Mouse (Mus musculus): ENCODE data around the gene Tgfbrap1. TPM values are rescaled to one million over a fixed set of nuclear protein-coding genes. Genes with fewer than 3 reads are reported as not detected.

Tgfbrap1 gene
- total and polyA plus RNA-seq, 3 experiments = 3.8 to 8.4 (median 6.0) TPM

- in situ Hi-C loops (cut with MboI; ENCODE audit: low pct_ligation_motif_present, low pct_unique_long_range_greater_than_20kb, low sequenced_read_pairs) = loop anchor here (10.0 kb wide), 1 partner anchor 152 kb away; no protein-coding TSS in a partner anchor
Observed at GRCm38 (mm10) chr1:43066573-43066972, 31.9 kb downstream of the Tgfbrap1 start.

GRCm38 (mm10) chr1:43065615-43066310 is 32.7 kb downstream of the Tgfbrap1 start:
- in situ Hi-C loops (cut with MboI; ENCODE audit: low pct_ligation_motif_present, low pct_unique_long_range_greater_than_20kb, low sequenced_read_pairs) (loop anchor here (10.0 kb wide), 1 partner anchor 151 kb away; no protein-coding TSS in a partner anchor), dilution Hi-C loops (cut with MboI; ENCODE audit: extremely low pct_ligation_motif_present, extremely low pct_unique_long_range_greater_than_20kb, low sequenced_read_pairs) (no loop called here)
- H3K79me2 ChIP-seq (replicated peaks; ENCODE audit: control insufficient read depth, extremely low read depth, insufficient read depth, poor library complexity, severe bottlenecking) = no peaks in the 10 kb centered on the region
- no peaks in the 10 kb centered on the region for H3K9me3 ChIP-seq (replicated peaks; ENCODE audit: low read length)
- H3K4me3 ChIP-seq (replicated peaks in 1 of 3; ENCODE audit: low read depth in 2 of 3, low read length in 2 of 3, poor library complexity in 1 of 3) = no peak overlapping the region
- no peak overlapping the region for H3K27ac ChIP-seq (ENCODE audit: insufficient read depth, low read depth)
- DNase-seq (ENCODE audit: extremely low read depth) = peak; percentile 52
- no peak overlapping the region for H3K9ac ChIP-seq (ENCODE audit: insufficient read depth, low read depth)
- no peak overlapping the region for H3K4me2 ChIP-seq (ENCODE audit: insufficient read depth, low read depth, poor library complexity, severe bottlenecking)
- peak; percentile 78 for TF ChIP-seq RAD21 (IDR thresholded peaks at IDR 0.05; ENCODE audit: low read depth, low read length)
- TF ChIP-seq SMC3 (IDR thresholded peaks at IDR 0.05; ENCODE audit: low read depth, low read length) = peak; percentile 65
- no peak for TF ChIP-seq CHD1 (IDR thresholded peaks at IDR 0.05; ENCODE audit: low read depth, low read length)
- no peak for TF ChIP-seq MEF2A (IDR thresholded peaks at IDR 0.05; ENCODE audit: borderline replicate concordance, low read depth, low read length)
- no peak for TF ChIP-seq MXI1 (IDR thresholded peaks at IDR 0.05; ENCODE audit: low read depth, low read length)
- TF ChIP-seq IRF4 (IDR thresholded peaks at IDR 0.05; ENCODE audit: low read depth, low read length) = no peak
- peak; percentile 46 to 76 for TF ChIP-seq CTCF (conservative IDR thresholded peaks at IDR 0.05 in 1 of 2, IDR thresholded peaks at IDR 0.05 in 1 of 2; ENCODE audit: low read depth in 2 of 2, low read length in 2 of 2)
- peaks cover 0 to 6% of the 10 kb centered on the region in 2 experiments; a peak in 1 of 4 replicates for H3K4me1 ChIP-seq (ENCODE audit: control insufficient read depth in 1 of 2, insufficient read depth in 2 of 2)
- no peaks in the 10 kb centered on the region for H3K27me3 ChIP-seq (replicated peaks)
- H3K36me3 ChIP-seq (replicated peaks in 1 of 2; ENCODE audit: control insufficient read depth in 1 of 2, insufficient read depth in 1 of 2, low read length in 1 of 2) = peaks cover 26 to 66% of the 10 kb centered on the region in 2 experiments

More at GRCm38 (mm10) chr1:43066573-43066972, 31.9 kb downstream of the Tgfbrap1 start:
- no peak for DNase-seq (ENCODE audit: extremely low read depth)
- Histone ChIP-seq H3K4me3 (replicated peaks in 1 of 3; ENCODE audit: low read depth in 2 of 3, low read length in 2 of 3, poor library complexity in 1 of 3) (no peak overlapping the region), H3K27ac (ENCODE audit: insufficient read depth, low read depth) (no peak overlapping the region), H3K4me1 (ENCODE audit: control insufficient read depth in 1 of 2, insufficient read depth in 2 of 2) (peaks cover 0 to 6% of the 10 kb centered on the region in 2 experiments; a peak in 1 of 4 replicates), H3K4me2 (ENCODE audit: insufficient read depth, low read depth, poor library complexity, severe bottlenecking) (no peak overlapping the region), H3K79me2 (replicated peaks; ENCODE audit: control insufficient read depth, extremely low read depth, insufficient read depth, poor library complexity, severe bottlenecking) (no peaks in the 10 kb centered on the region), H3K27me3 (replicated peaks) (no peaks in the 10 kb centered on the region), H3K9me3 (replicated peaks; ENCODE audit: low read length) (no peaks in the 10 kb centered on the region), H3K36me3 (replicated peaks in 1 of 2; ENCODE audit: control insufficient read depth in 1 of 2, insufficient read depth in 1 of 2, low read length in 1 of 2) (peaks cover 26 to 65% of the 10 kb centered on the region in 2 experiments), H3K9ac (ENCODE audit: insufficient read depth, low read depth) (no peak overlapping the region)
- dilution Hi-C loops (cut with MboI; ENCODE audit: extremely low pct_ligation_motif_present, extremely low pct_unique_long_range_greater_than_20kb, low sequenced_read_pairs) = no loop called here
- no peak for TF ChIP-seq MAFK (IDR thresholded peaks at IDR 0.05; ENCODE audit: insufficient replicate concordance, low read length)

- H3K27ac ChIP-seq (ENCODE audit: insufficient read depth, low read depth) = no peak overlapping the region
- no peak overlapping the region for H3K4me3 ChIP-seq (replicated peaks in 1 of 3; ENCODE audit: low read depth in 2 of 3, low read length in 2 of 3, poor library complexity in 1 of 3)
- dilution Hi-C loops (cut with MboI; ENCODE audit: extremely low pct_ligation_motif_present, extremely low pct_unique_long_range_greater_than_20kb, low sequenced_read_pairs) = no loop called here
- no peaks in the 10 kb centered on the region for H3K27me3 ChIP-seq (replicated peaks)
- H3K36me3 ChIP-seq (replicated peaks in 1 of 2; ENCODE audit: control insufficient read depth in 1 of 2, insufficient read depth in 1 of 2, low read length in 1 of 2) = peaks cover 48 to 78% of the 10 kb centered on the region in 2 experiments
- in situ Hi-C loops (cut with MboI; ENCODE audit: low pct_ligation_motif_present, low pct_unique_long_range_greater_than_20kb, low sequenced_read_pairs) = no loop called here
- no peak overlapping the region for H3K9ac ChIP-seq (ENCODE audit: insufficient read depth, low read depth)
- DNase-seq (ENCODE audit: extremely low read depth) = peak; percentile 6
- H3K4me2 ChIP-seq (ENCODE audit: insufficient read depth, low read depth, poor library complexity, severe bottlenecking) = no peak overlapping the region
- no peaks in the 10 kb centered on the region for H3K4me1 ChIP-seq (ENCODE audit: control insufficient read depth in 1 of 2, insufficient read depth in 2 of 2)
- no peaks in the 10 kb centered on the region for H3K79me2 ChIP-seq (replicated peaks; ENCODE audit: control insufficient read depth, extremely low read depth, insufficient read depth, poor library complexity, severe bottlenecking)
- no peaks in the 10 kb centered on the region for H3K9me3 ChIP-seq (replicated peaks; ENCODE audit: low read length)
- TF ChIP-seq CHD2 (IDR thresholded peaks at IDR 0.05; ENCODE audit: low read length) = no peak
- TF ChIP-seq ZKSCAN1 (IDR thresholded peaks at IDR 0.05; ENCODE audit: borderline replicate concordance, low read depth, low read length) = no peak
- TF ChIP-seq RAD21 (IDR thresholded peaks at IDR 0.05; ENCODE audit: low read depth, low read length) = peak; percentile 19
- TF ChIP-seq CTCF (conservative IDR thresholded peaks at IDR 0.05 in 1 of 2, IDR thresholded peaks at IDR 0.05 in 1 of 2; ENCODE audit: low read depth in 2 of 2, low read length in 2 of 2) = peak; percentile 6 to 19; a peak in 2 of 4 replicates
Observed at GRCm38 (mm10) chr1:43051903-43052302, 46.5 kb downstream of the Tgfbrap1 start.
